Mouse (Mus musculus) left cerebral cortex, postnatal 36 days (tissue): ENCODE results near the gene Cep152. TPM values are rescaled to one million over a fixed set of nuclear protein-coding genes. Genes with fewer than 3 reads are reported as not detected.

Source experiments
- total RNA-seq, 2 experiments: library from RNA; stranded (reverse); gene quantifications; 2 replicates each; pipeline ENCODE4 v1.2.3; 2021

Cep152 gene
- total RNA-seq, 2 experiments from 2014 or later, result 1.8 to 2.9 TPM

Other genes with a start within 250 kb of the Cep152 start
- gene Gm9913, start 120.0 kb downstream of the Cep152 start, total RNA-seq, result under 1 TPM; 0.14 to 0.17 TPM
- gene Fbn1, start 117.1 kb downstream of the Cep152 start, total RNA-seq, result 1 to 10 TPM; 3.7 to 6.7 TPM
- gene Eid1, start 48.0 kb upstream of the Cep152 start, total RNA-seq, result 100 to 1,000 TPM; 213 to 248 TPM
- gene Shc4, start 99.0 kb upstream of the Cep152 start, total RNA-seq, result 1 to 10 TPM; 5.3 to 5.7 TPM
- 100 to 1,000 TPM; 103 to 107 TPM for gene Secisbp2l, start 157.8 kb upstream of the Cep152 start, total RNA-seq
- 10 to 100 TPM; 27.0 to 29.4 TPM for gene Galk2, start 234.0 kb upstream of the Cep152 start, total RNA-seq
- gene Cops2, start 234.0 kb upstream of the Cep152 start, total RNA-seq, result 100 to 1,000 TPM in 1 of 2 experiments, 10 to 100 TPM in 1; 90.8 to 101 TPM